Mouse (Mus musculus) adrenal gland, postnatal 36 days (tissue): Measurements from ENCODE around the gene Tmcc3. TPM values are rescaled to one million over a fixed set of nuclear protein-coding genes. Genes with fewer than 3 reads are reported as not detected.

Source experiments
- DNase-seq, 2 experiments: peaks; one replicate each; pipeline ENCODE4 v3.0.0; 2021; ENCODE audit warnings: mixed read lengths in 1 of 2
- long read RNA-seq, 2 experiments: library from polyadenylated mRNA; stranded (forward); transcript quantifications; one replicate each; pipeline ENCODE4 v2.0.0; 2021; ENCODE audit warnings: borderline sequencing depth in 2 of 2
- total RNA-seq, 2 experiments: library from RNA; stranded (reverse); gene quantifications; 2 replicates each; pipeline ENCODE4 v1.2.3; 2021

Tmcc3 gene
- 10 to 100 TPM; 19.9 to 31.3 TPM for total RNA-seq
- long read RNA-seq, experiment 1, partial matches to known transcripts, result 1 of 7 reads
- long read RNA-seq, experiment 1, other reads (novel, unspliced or antisense), result 5 of 7 reads
- long read RNA-seq, experiment 2, full-length matches to known transcripts, result 2 of 5 reads
- long read RNA-seq, experiment 2, partial matches to known transcripts, result 0 of 5 reads
- long read RNA-seq, experiment 2, other reads (novel, unspliced or antisense), result 3 of 5 reads

- DNase-seq, result no peak
Observed at GRCm38 (mm10) chr10:94311511-94312006, at the start of gene Tmcc3. Gene Tmcc3 (plus strand): TSS chr10:94311949.

GRCm38 (mm10) chr10:94262646-94263045 is 49.1 kb upstream of the Tmcc3 start:
- no peak for DNase-seq

- DNase-seq, result no peak
Observed at GRCm38 (mm10) chr10:94263211-94263610, 48.5 kb upstream of the Tmcc3 start.

GRCm38 (mm10) chr10:94265656-94266542 is 45.9 kb upstream of the Tmcc3 start:
- no peak for DNase-seq

GRCm38 (mm10) chr10:94275321-94275720 is 36.4 kb upstream of the Tmcc3 start:
- no peak for DNase-seq

GRCm38 (mm10) chr10:94276511-94276910 is 35.2 kb upstream of the Tmcc3 start:
- no peak for DNase-seq

DNA sequence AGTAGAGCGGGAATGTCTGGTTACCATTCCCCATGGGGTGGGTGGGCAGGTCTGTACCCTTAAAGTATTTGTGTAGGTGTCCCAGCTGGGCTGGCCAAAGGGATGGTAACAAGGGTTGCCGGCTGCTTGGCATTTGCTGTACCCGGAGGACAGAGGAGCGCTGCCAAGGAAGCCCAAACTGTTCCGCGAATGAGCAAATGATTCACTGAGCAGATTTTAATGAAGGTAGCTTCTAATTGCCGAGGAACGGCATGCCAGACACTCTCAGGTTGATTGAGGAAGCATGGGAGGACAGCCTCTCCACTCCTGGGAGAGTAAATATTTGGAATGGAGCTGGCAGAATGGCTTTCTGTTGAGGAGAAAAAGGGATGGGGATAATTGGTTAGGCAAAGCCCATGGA is 29.6 kb upstream of the Tmcc3 start:
- DNase-seq, result no peak

DNA sequence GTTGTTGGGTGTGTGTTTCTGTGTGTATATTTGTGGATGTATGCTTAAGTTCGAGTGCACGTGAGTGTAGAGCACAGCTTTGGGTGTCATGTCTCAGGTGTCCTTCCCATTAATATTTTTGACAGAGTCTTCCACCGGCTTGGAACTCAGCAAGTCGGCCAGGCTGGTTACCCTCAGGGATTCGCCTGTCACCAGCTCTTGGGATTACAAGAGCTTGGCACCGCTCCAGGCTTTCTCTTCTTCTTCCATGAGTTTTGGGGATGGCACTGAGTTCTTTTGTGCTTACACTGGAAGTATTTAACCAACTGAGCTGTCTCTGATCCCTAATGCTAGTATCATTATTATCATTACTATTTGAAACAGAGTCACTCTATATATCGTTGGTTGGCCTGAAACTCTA is 29.0 kb upstream of the Tmcc3 start:
- DNase-seq, result no peak

DNA sequence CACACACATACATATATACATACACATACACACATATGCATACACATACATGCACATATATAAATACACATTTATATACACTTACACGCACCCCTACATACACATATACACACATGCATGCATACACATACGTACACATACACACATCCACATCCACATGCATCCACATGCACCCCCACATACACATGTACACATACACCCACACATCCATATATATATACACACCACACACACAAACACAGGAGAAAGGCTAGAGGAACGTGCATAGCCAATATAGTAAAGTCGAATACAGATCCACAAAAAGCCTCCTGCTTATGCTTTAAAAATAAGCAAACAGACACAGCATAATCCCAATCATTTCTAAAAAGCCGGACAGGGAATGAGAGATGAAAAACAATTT is 17.3 kb upstream of the Tmcc3 start:
- DNase-seq, result no peak

GRCm38 (mm10) chr10:94294933-94295750 is 16.6 kb upstream of the Tmcc3 start:
- DNase-seq, result peak in 1 of 2 experiments; percentile 15

DNA sequence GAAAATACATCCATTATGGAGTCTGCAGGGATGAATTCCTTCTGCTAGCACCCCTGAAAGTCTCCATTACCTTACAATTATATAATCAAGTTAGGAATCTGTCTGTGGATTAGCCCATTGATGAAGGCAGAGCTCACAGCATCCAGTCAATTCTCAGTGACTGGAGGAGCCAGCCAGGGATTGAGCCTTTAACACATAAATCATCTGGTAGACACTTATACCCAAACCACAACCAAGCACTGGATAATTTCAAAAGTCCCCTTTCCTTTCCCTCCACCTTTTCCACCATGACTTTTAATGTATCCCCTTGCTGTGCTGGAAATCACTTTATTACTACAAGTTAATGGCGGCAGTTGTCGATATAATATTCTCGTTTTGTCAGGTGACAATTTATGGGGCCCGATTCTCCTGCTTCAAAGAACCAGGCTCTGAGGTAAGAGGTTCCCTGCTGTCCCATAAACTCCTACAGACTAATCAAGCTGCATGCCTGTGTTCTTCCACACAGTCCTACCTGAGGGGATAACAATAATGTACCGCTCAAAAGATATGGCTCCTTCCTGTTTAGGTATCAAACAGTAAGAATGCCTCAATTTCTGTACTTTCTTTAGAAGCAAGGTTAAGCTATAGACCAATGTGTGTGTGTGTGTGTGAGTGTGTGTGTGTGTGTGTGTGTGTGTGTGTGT is 15.7 kb upstream of the Tmcc3 start:
- DNase-seq, result no peak

DNA sequence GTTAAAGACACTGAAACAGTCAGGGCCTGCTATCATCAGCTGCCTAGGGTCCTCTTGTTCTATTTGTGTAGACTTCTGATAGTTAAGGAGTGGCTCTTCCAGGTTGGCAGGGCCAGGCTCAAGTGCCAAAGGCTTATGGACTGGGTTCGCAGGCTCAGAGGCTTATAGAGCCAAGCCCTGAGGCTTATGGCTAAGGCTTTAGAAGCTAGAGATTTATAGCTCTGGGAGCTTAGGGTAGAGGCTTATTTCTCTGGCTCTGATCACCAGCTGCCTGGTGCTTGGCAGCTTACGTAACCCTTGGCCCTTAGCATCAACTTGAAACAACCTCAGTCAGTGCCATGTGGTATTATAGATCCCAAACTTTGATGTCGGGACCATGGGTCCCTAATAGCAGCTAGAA is 13.3 kb upstream of the Tmcc3 start, which contains the start of gene Gm4792:
Gene Gm4792 (minus strand): TSS at position 233 of the 400 bp plus-strand sequence.
- DNase-seq, result no peak

DNA sequence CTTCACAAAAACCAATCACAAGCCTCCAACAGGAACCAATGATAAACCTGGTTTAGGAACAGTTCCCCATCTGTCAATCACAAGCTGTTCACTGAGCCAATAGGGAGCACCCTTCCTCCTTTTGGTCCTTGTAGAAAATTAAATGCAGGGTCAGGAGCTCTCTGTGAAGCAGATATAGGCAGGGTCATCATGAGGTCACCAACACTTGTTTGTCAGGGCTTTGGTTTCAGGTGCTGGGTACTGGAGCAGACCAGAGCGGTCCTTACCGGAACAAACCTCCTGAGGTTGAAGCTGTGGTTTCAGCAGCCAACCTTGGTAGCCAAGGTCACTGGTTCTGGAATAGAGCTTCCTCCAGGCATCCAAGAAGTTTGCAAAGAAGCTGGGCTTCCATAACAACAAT is 12.4 kb upstream of the Tmcc3 start:
- no peak for DNase-seq

GRCm38 (mm10) chr10:94304064-94304657 is 7.6 kb upstream of the Tmcc3 start:
- no peak for DNase-seq

- peak; percentile 34 to 63 for DNase-seq
Observed at GRCm38 (mm10) chr10:94305526-94305925, 6.2 kb upstream of the Tmcc3 start.

DNA sequence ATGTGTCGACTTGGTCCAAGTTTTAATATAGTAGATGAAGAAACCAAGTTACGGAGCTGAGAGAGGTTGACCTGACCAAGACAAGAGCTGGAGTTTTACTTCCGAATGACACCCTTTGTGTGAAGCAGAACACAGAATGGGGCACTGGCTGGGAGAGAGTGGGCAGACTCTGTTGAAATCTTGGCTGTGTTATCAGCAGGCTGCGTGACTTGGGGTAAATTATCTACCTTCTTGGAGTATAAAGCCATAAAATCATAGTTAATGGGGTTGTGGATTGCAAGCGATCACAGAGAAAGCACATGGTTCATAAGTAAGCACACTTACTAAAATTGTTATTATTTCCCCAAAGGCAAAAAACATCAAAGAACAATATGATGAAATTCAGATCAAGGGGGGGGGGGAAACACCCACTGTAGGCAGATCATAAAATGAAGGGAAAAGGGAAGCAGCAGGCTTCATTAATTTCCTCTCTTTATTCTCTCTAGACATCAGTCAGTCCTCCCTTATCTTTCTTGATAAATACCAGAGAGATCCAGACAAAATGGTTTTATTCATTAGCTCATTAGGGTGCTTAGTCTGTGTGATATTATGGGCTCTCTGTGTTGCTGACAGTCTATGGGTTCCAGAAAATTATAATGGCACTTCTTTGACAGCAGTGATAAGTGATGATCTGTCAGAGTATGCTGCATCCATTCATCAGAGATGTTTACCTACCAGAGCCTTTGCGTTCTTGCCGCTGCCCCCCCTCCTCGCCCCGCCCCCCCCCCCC is 1.1 kb upstream of the Tmcc3 start:
- DNase-seq, result no peak

- DNase-seq, result peak; percentile 37 to 50
Observed at GRCm38 (mm10) chr10:94312007-94312715, 412 bp downstream of the Tmcc3 start.

- DNase-seq, result no peak
Observed at GRCm38 (mm10) chr10:94313146-94313545, 1.4 kb downstream of the Tmcc3 start.

DNA sequence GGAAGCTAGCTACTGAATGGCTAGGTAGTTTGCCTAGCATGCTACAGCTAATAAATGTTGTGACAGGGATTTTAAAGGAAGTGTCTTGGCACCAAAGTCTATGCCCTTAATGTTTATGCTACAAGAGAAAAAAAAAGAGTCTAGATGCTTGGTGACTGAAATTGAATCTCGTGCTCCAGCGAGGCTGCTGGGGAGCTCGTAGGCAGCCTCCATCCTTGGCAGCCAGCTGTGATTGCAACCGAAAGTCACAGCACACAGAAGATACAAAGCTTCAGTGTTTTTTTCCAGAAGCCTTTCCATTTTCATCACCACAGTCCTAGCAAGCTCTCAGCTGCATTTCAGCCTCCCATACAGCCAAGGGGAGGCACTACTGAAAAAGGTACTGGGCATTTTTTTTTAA is 6.8 kb downstream of the Tmcc3 start:
- DNase-seq, result no peak

DNA sequence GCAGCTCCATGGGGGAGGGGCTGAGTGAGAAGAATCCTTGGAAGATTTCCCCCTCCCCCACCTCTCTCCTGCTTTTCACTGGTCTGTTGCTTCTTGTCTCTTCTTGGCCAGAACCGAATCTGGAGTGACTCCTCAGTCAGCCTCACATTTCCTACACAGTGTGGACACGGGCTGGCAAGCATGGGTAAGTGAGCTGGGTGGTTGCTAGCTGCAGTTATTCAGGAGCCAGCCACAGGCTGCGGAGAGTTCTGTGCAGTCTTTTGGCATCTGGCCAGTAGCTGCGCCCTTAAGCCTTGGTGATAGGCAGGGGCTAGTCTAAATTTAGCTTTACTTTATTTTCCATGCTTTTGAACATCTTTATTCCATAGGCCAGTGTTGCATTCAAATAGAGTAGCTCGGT is 18.2 kb downstream of the Tmcc3 start:
- peak; percentile 46 to 61 for DNase-seq
